ENCODE assay signal across 13 mouse cellular contexts in the genomic region with DNA sequence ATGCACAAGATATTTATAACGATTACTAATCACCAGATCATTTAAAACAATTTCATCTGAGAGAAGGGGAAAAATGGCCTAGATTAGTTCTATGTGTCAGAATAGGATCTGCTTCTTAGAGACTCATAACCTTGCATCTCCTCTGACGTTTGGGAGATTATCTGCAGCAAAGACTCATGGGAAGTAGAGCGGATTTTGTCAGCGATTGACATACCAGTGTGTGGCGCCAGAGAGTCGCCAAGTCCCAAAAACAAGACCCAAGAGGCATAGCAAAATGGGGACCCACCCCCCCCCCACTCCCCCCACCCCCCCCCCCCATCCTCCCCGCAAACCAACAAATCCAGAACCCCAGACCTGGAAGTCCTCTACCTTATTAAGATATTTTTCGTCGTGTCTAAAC. TPM values are rescaled to one million over a fixed set of nuclear protein-coding genes. Genes with fewer than 3 reads are reported as not detected.
DNase-seq lines count a peak whose midpoint lies in the region; ATAC-seq and TF ChIP-seq lines count a peak whose summit lies in the region.
"Had no signal": no experiment of that assay in that cellular context is flagged by ENCODE, and none has a peak within 500 bp of the region (broad histone marks: within the 10 kb centered on the region; RNA-seq: fewer than 3 reads in every experiment).

No protein-coding gene starts in this region.

- 70% methylated on average over 9 of the region's 9 CpGs for WGBS in kidney, adult 2 months
- WGBS in forebrain, embryonic 14.5 days: 71% methylated on average over 9 of the region's 9 CpGs

- no peak overlapping the region for H3K4me3 ChIP-seq in kidney, adult 2 months (ENCODE audit: insufficient read depth, low read depth, low read length)
- no peak overlapping the region for H3K4me3 ChIP-seq in forebrain, embryonic 14.5 days (ENCODE audit: low read depth, low read length)
- H3K4me3 ChIP-seq: embryonic facial prominence, embryonic 15.5 days; limb, embryonic 12.5 days had no signal

- H3K4me2 ChIP-seq in forebrain, embryonic 14.5 days (ENCODE audit: low read length): no peak overlapping the region
- H3K4me2 ChIP-seq: embryonic facial prominence, embryonic 15.5 days; limb, embryonic 12.5 days had no signal

- no peak overlapping the region for H3K9ac ChIP-seq in forebrain, embryonic 14.5 days (ENCODE audit: low read length)
- H3K9ac ChIP-seq: embryonic facial prominence, embryonic 15.5 days; limb, embryonic 12.5 days had no signal

- H3K27ac ChIP-seq in kidney, adult 2 months (ENCODE audit: insufficient read depth, low read depth, low read length): no peak overlapping the region
- no peak overlapping the region for H3K27ac ChIP-seq in forebrain, embryonic 14.5 days (ENCODE audit: low read depth, low read length)
- H3K27ac ChIP-seq: embryonic facial prominence, embryonic 15.5 days; limb, embryonic 12.5 days had no signal

- no peak for DNase-seq in kidney, adult 2 months
- DNase-seq in kidney, adult 8-10 months: no peak
- peak; percentile 57 for DNase-seq in CD4-positive helper T cell, adult 2 months (ENCODE audit: low read depth, low spot score)
- DNase-seq in brain, embryonic 14.5 days (ENCODE audit: low read depth): no peak
- DNase-seq in splenic B cell, adult 2 months (ENCODE audit: low read depth, low spot score): peak; percentile 49
- DNase-seq in testis, postnatal 14 days (ENCODE audit: low spot score): no peak
- DNase-seq in cerebellum, adult 9-11 months: no peak
- DNase-seq in forebrain, embryonic 14.5 days (ENCODE audit: low spot score): no peak
- DNase-seq: cerebellum, postnatal 36 days; gastrocnemius, postnatal 36 days; kidney, adult 9 months had no signal

- no peak for ATAC-seq in forebrain, embryonic 14.5 days

- H3K36me3 ChIP-seq in kidney, adult 2 months (ENCODE audit: control insufficient read depth, insufficient read depth, low read length): no peaks in the 10 kb centered on the region
- H3K36me3 ChIP-seq in splenic B cell, adult 2 months (ENCODE audit: control insufficient read depth, insufficient read depth, low read length, poor library complexity, severe bottlenecking): no peaks in the 10 kb centered on the region
- H3K36me3 ChIP-seq in forebrain, embryonic 14.5 days (ENCODE audit: control insufficient read depth, insufficient read depth, low read length): no peaks in the 10 kb centered on the region
- H3K36me3 ChIP-seq: embryonic facial prominence, embryonic 15.5 days; limb, embryonic 12.5 days had no signal

- 0 out of 2 replicates have a peak, but pooled peaks have one; percentile 13 for TF ChIP-seq CTCF in kidney, adult 2 months (conservative IDR thresholded peaks at IDR 0.05; ENCODE audit: insufficient read depth, insufficient read length, low read depth, low read length)
- TF ChIP-seq CTCF in brain, embryonic 14.5 days (IDR thresholded peaks at IDR 0.05; ENCODE audit: borderline replicate concordance, extremely low read depth, insufficient read depth, insufficient read length): 0 out of 2 replicates have a peak, but pooled peaks have one; percentile 6

- no peaks in the 10 kb centered on the region for H3K4me1 ChIP-seq in kidney, adult 2 months (ENCODE audit: control insufficient read depth, insufficient read depth, low read length)
- no peaks in the 10 kb centered on the region for H3K4me1 ChIP-seq in forebrain, embryonic 14.5 days (ENCODE audit: control insufficient read depth, insufficient read depth, low read length)
- H3K4me1 ChIP-seq: embryonic facial prominence, embryonic 15.5 days had no signal

- no peak for TF ChIP-seq POLR2A in kidney, adult 2 months (IDR thresholded peaks at IDR 0.05; ENCODE audit: low read depth, low read length)
- no peak for TF ChIP-seq POLR2A in brain, embryonic 14.5 days (IDR thresholded peaks at IDR 0.05; ENCODE audit: borderline replicate concordance, extremely low read depth, insufficient read depth, insufficient read length, poor library complexity, severe bottlenecking)

- H3K27me3 ChIP-seq in kidney, adult 2 months (replicated peaks; ENCODE audit: control insufficient read depth, insufficient read depth, low read length): no peaks in the 10 kb centered on the region
- no peaks in the 10 kb centered on the region for H3K27me3 ChIP-seq in splenic B cell, adult 2 months (ENCODE audit: control insufficient read depth, insufficient read depth, low read length, poor library complexity, severe bottlenecking)
- H3K27me3 ChIP-seq in forebrain, embryonic 14.5 days (replicated peaks; ENCODE audit: control insufficient read depth, insufficient read depth, low read length): no peaks in the 10 kb centered on the region
- H3K27me3 ChIP-seq: embryonic facial prominence, embryonic 15.5 days had no signal

- H3K9me3 ChIP-seq in forebrain, embryonic 14.5 days (replicated peaks; ENCODE audit: control insufficient read depth, low read length): no peaks in the 10 kb centered on the region
- H3K9me3 ChIP-seq: embryonic facial prominence, embryonic 15.5 days; limb, embryonic 12.5 days had no signal

RNA-seq across cellular contexts. Expression of a gene that starts 13.7 kb away (rescaled TPM):
- 68.4 and 80.4 TPM in 2 replicates for polyA plus RNA-seq in kidney, adult 2 months (2012; rRNA removed)
- polyA plus RNA-seq in brain, embryonic 14.5 days (2012; rRNA removed): 47.5 and 51.4 TPM in 2 replicates
- 59.5 and 65.3 TPM in 2 replicates for polyA plus RNA-seq in forebrain, embryonic 14.5 days (2014; fragmentation: Nextera tagmentation; extraction: Ambion mirVana)

Comparison
In these comparisons a context has a peak if more than half of its experiments do, and no peak if none do; other contexts are left out.
1. DNase-seq: peak in CD4-positive helper T cell, adult 2 months (single experiment) and splenic B cell, adult 2 months (single experiment); none in kidney, adult 2 months (single experiment), kidney, adult 8-10 months (0 of 2), brain, embryonic 14.5 days (single experiment), testis, postnatal 14 days (single experiment), cerebellum, adult 9-11 months (single experiment) and forebrain, embryonic 14.5 days (single experiment).